Mouse (Mus musculus) lung, postnatal 0 days (tissue): ENCODE data around the gene Fgfr1op.
"Not testable (repeated sequence)": the region's sequence is repeated elsewhere in the genome, so short reads cannot be mapped to it uniquely, and the experiment has no call there.

Source experiments
- CTCF ChIP-seq: IDR thresholded peaks from 2 replicates; pipeline ENCODE4 v1.5.1; 2016; ENCODE audit warnings: antibody characterized with exemption, mild to moderate bottlenecking
- EP300 ChIP-seq: IDR thresholded peaks from 2 replicates; pipeline ENCODE4 v1.6.1; 2016; ENCODE audit warnings: antibody characterized with exemption, mild to moderate bottlenecking, control low read depth

- TF ChIP-seq EP300, CTCF: not testable (repeated sequence)
Measured at GRCm38 (mm10) chr17:8116378-8116777, 48.9 kb upstream of the Fgfr1op start.
